Mouse (Mus musculus) large intestine, adult 2 months (tissue): ENCODE results near the gene Tnfsf13b. TPM values are rescaled to one million over a fixed set of nuclear protein-coding genes. Genes with fewer than 3 reads are reported as not detected.

Experiments used
- DNase-seq: peaks from one replicate; pipeline ENCODE4 v3.0.0-alpha.2; 2012; ENCODE audit warnings: low read depth, low spot score
- WGBS: fragments of 180-500 bp; shearing (Covaris S2); methylation state at CpG from one replicate; pipeline ENCODE4 v1.1.7; 2018; 5-methylcytosine and 5-hydroxymethylcytosine counted together
- polyA plus RNA-seq: library from polyadenylated mRNA; depleted of rRNA; stranded (reverse); fragments of >200 nt; gene quantifications from 2 replicates; pipeline ENCODE4 v1.2.3, GENCODE M21; 2012; rRNA removed

Tnfsf13b gene
- polyA plus RNA-seq, 1 experiment = 5.7 TPM

DNA sequence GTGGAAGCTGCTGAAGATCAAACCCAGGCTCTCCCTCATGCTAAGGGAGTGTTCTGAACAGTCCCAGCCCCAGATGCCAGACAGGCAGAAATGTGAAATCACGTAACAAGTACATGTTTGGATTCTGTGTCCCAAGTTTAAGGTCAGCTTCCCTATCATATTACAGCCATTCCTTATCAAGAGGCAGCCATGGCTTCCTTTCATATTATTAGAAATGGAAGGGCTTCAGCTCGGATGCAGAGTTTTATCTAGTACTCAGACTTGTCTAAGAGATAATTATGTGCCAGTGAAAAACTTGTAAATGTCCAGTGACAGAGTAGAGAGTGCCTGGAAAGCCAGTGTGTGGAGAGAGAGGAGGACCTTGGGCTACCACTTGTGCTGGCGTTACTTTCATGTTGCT lies 34.6 kb downstream of the Tnfsf13b start:
- DNase-seq = no peak
- 61% methylated on average over 3 of the region's 3 CpGs for WGBS

DNA sequence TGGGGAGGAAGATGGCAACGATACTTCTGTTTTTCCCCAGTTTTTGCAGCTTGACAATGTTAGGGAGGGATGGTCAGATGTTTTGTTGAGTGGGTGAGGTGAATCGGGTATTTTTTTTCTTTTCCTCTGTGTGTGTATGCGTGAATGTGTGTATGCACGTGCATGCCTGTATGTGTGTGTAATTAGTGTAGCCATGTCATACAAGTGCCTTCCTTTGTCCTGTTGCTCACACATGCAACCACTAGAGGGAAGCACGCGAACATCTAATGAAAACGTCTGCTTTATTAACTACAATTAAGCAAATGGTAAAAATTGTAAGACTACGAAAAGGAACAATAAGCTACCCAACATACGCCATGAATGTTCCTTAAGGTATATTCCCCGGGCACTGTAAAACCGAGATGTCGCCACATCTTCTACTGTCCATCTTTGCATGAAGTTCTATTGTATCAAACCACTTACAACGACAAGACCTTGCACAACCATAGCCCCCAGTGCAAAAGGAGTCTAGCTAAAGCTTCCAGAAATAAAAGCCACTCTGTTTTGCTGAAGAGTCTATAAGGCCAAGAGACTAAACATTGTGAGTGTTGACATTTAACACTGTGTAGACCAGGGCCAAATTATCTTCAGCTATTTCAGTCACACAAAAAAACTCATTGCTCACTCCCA lies 37.7 kb downstream of the Tnfsf13b start:
- DNase-seq = no peak
- 53% methylated on average over 13 of the region's 13 CpGs for WGBS

DNA sequence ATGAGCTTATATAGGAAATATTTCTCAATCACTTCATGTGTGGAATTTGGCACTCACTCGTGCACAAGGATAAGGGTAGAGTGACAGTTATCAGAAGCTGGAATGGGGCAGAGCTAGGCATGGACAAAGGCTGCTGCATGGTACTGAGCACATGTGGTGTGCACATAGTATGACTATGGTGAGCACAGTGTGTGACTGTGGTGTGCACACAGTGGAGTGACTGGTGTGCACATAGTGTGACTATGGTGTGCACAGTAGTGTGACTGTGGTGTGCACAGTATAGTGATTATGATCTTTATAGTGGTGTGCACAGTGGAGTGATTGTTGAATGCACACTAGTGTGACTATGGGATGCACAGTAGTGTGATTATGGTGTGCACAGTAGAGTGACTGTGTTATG lies 39.5 kb downstream of the Tnfsf13b start:
- 25% methylated on average over 1 of the region's 1 CpGs for WGBS
- DNase-seq = no peak

GRCm38 (mm10) chr8:10049162-10049561 lies 42.9 kb downstream of the Tnfsf13b start:
- 81% methylated on average over 8 of the region's 8 CpGs for WGBS
- no peak for DNase-seq

- 36% methylated on average over 3 of the region's 3 CpGs for WGBS
- no peak for DNase-seq
These were observed 45.3 kb downstream of the Tnfsf13b start for GRCm38 (mm10) chr8:10051576-10051975.

DNA sequence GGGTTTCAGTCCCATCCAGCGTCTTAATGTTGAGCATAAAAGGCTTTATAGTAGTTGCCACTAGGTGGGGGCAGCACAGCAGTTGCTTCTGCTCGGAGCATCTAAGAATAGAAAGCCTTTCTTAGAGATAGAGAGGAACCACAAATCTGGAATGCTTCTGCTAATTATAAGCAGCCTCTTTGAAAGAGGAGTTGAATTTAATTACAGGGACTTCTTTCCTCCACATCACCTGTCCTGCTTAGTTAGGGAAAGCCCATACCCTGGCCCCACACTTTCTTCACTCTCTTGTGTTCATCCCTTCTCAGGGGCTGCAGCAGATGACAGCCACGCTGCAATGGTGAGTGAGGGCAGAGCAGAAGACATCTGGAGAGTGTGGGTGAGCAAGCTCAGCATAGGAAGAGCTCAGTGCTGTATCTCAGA lies 47.3 kb downstream of the Tnfsf13b start:
- WGBS = 13% methylated on average over 3 of the region's 3 CpGs
- DNase-seq = no peak

DNA sequence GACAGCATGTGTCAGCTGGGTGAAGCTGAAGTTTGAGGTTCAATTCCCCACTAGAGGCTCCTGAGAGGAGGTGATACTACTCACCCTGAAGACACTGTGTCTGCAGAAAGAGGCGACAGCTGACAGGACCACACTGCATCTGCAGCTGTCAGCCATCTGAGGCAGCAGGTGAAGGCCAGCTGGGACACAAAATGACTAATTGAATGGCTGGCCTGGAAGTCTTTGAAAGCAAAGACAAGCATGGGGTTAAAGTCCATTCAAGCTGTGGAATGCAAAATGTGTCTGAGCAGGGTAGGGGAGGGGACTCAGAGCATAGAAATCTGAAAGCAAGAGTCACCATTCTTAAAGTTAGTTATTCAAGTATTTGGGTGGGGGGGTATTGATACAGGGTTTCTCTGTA lies 54.7 kb downstream of the Tnfsf13b start:
- DNase-seq = no peak
- WGBS = 22% methylated on average over 1 of the region's 1 CpGs

- 56% methylated on average over 11 of the region's 11 CpGs for WGBS
- DNase-seq = no peak
These were observed 60.6 kb downstream of the Tnfsf13b start for GRCm38 (mm10) chr8:10066906-10067305.

- no peak for DNase-seq
- 88% methylated on average over 7 of the region's 7 CpGs for WGBS
These were observed 61.5 kb downstream of the Tnfsf13b start for GRCm38 (mm10) chr8:10067775-10068174.

DNA sequence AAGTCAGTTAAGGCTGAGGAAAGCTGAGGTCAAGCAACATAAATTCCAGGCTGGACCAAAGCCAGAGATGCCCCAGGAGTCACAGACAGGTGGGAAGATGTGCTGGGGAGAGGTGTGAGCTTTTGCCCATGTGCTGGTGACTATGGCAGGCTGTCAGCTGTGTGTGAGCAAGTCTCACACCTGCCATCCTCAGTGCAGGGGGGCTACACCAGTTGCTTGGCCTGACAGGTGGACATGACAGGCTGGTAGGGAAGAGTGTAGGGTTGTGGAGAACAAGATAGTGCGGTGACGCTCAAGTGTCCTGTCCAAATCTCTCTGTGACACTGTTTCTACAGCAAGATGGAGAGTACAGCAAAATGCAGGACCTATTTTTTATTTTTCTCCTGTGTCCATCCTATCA lies 66.1 kb downstream of the Tnfsf13b start:
- WGBS = 95% methylated on average over 2 of the region's 2 CpGs

More for the DNA sequence above, 66.1 kb downstream of the Tnfsf13b start:
- DNase-seq = no peak

Other genes with a start within 250 kb of the Tnfsf13b start
- gene Fam155a, start 235.3 kb upstream of the Tnfsf13b start, polyA plus RNA-seq = 0.30 and 0.38 TPM in 2 replicates
- not detected in 2 replicates for gene Gm10217, start 142.2 kb upstream of the Tnfsf13b start, polyA plus RNA-seq
- gene Lig4, start 28.8 kb upstream of the Tnfsf13b start, polyA plus RNA-seq = 1.4 and 2.6 TPM in 2 replicates
- 6.6 and 8.1 TPM in 2 replicates for gene Abhd13, start 28.8 kb upstream of the Tnfsf13b start, polyA plus RNA-seq
- 0.04 and 0.06 TPM in 2 replicates for gene Myo16, start 147.4 kb downstream of the Tnfsf13b start, polyA plus RNA-seq